Mouse (Mus musculus): ENCODE results near the gene Il9.

The Il9 gene

GRCm38 (mm10) chr13:56482146-56482545, at the start of gene Il9:
TSS of gene Il9 (minus strand) at chr13:56482246.
- POLR2A ChIA-PET, result no interaction called here
- CTCF ChIA-PET, result no interaction called here

GRCm38 (mm10) chr13:56529685-56530084, 47.6 kb upstream of the Il9 start:
- ChIA-PET POLR2A (no interaction called here), CTCF (interaction anchor here in 1 of 4 experiments (0.7 kb wide), 1 partner anchor 241 kb away, joined by 5 read pairs; no protein-coding TSS in a partner anchor)

GRCm38 (mm10) chr13:56529031-56529430, 47.0 kb upstream of the Il9 start:
- POLR2A ChIA-PET, result no interaction called here
- CTCF ChIA-PET, result no interaction called here

- POLR2A ChIA-PET, result no interaction called here
- CTCF ChIA-PET, result no interaction called here
Observed at GRCm38 (mm10) chr13:56528281-56528680, 46.2 kb upstream of the Il9 start.

- POLR2A ChIA-PET, result no interaction called here
- CTCF ChIA-PET, result interaction anchor here in 1 of 4 experiments (0.8 kb wide), 1 partner anchor 28 kb away, joined by 3 read pairs; no protein-coding TSS in a partner anchor
Observed at GRCm38 (mm10) chr13:56527846-56528245, 45.8 kb upstream of the Il9 start.

GRCm38 (mm10) chr13:56526871-56527270, 44.8 kb upstream of the Il9 start:
- POLR2A ChIA-PET, result no interaction called here
- CTCF ChIA-PET, result interaction anchor here in 2 of 4 experiments (0.5 to 0.8 kb wide), 2 partner anchors 28 to 29 kb away, joined by 3 read pairs; no protein-coding TSS in a partner anchor

- CTCF ChIA-PET, result interaction anchor here (0.6 to 1.4 kb wide), 8 partner anchors 14 to 325 kb away, joined by 3 to 8 read pairs (median 3); no protein-coding TSS in a partner anchor
- POLR2A ChIA-PET, result interaction anchor here in 2 of 4 experiments (0.6 to 1.9 kb wide), 13 partner anchors 8 to 378 kb away, joined by 3 to 7 read pairs (median 4); partner anchors contain the start of genes Smad5 (in 1 of the 2) and Tgfbi (in 1 of the 2)
Observed at GRCm38 (mm10) chr13:56522821-56523167, 40.7 kb upstream of the Il9 start.

GRCm38 (mm10) chr13:56522081-56522820, 40.2 kb upstream of the Il9 start, which contains the start of gene Fbxl21:
TSS of gene Fbxl21 (plus strand) at chr13:56522472.
- ChIA-PET CTCF (interaction anchor here (0.6 to 1.4 kb wide), 15 partner anchors 13 to 464 kb away, joined by 3 to 12 read pairs (median 3); no protein-coding TSS in a partner anchor), POLR2A (interaction anchor here in 2 of 4 experiments (0.6 to 1.9 kb wide), 28 partner anchors 9 to 490 kb away, joined by 3 to 7 read pairs (median 3); partner anchors contain the start of genes Smad5 (in 2 of the 2), Slc25a48 (in 1 of the 2) and Tgfbi (in 1 of the 2))

GRCm38 (mm10) chr13:56516816-56517215, 34.8 kb upstream of the Il9 start:
- ChIA-PET POLR2A (no interaction called here), CTCF (interaction anchor here in 1 of 4 experiments (0.6 kb wide), 1 partner anchor 146 kb away, joined by 3 read pairs; no protein-coding TSS in a partner anchor)

GRCm38 (mm10) chr13:56516311-56516710, 34.3 kb upstream of the Il9 start:
- POLR2A ChIA-PET, result interaction anchor here in 1 of 4 experiments (0.6 kb wide), 3 partner anchors 32 to 119 kb away, joined by 3 read pairs; no protein-coding TSS in a partner anchor
- CTCF ChIA-PET, result interaction anchor here in 2 of 4 experiments (0.5 to 0.6 kb wide), 2 partner anchors 11 to 146 kb away, joined by 3 read pairs; no protein-coding TSS in a partner anchor

- ChIA-PET POLR2A (no interaction called here), CTCF (no interaction called here)
Observed at GRCm38 (mm10) chr13:56513595-56513994, 31.5 kb upstream of the Il9 start.

- CTCF ChIA-PET, result no interaction called here
- POLR2A ChIA-PET, result interaction anchor here in 1 of 4 experiments (1.1 kb wide), 1 partner anchor 12 kb away, joined by 3 read pairs; no protein-coding TSS in a partner anchor
Observed at GRCm38 (mm10) chr13:56509796-56510195, 27.8 kb upstream of the Il9 start.

GRCm38 (mm10) chr13:56506871-56507496, 24.9 kb upstream of the Il9 start:
- ChIA-PET CTCF (no interaction called here), POLR2A (interaction anchor here in 1 of 4 experiments (1.2 kb wide), 1 partner anchor 12 kb away, joined by 3 read pairs; no protein-coding TSS in a partner anchor)

- ChIA-PET CTCF (interaction anchor here in 3 of 4 experiments (0.6 to 0.9 kb wide), 3 partner anchors 12 to 140 kb away, joined by 3 to 5 read pairs (median 3); no protein-coding TSS in a partner anchor), POLR2A (no interaction called here)
Observed at GRCm38 (mm10) chr13:56501866-56502420, 19.9 kb upstream of the Il9 start.

GRCm38 (mm10) chr13:56500636-56501035, 18.6 kb upstream of the Il9 start:
- ChIA-PET CTCF (interaction anchor here in 2 of 4 experiments (0.8 to 1.4 kb wide), 4 partner anchors 22 to 221 kb away, joined by 3 to 6 read pairs (median 4); partner anchors contain the start of gene Fbxl21 (in 1 of the 2)), POLR2A (interaction anchor here in 1 of 4 experiments (0.9 to 1.0 kb wide), 2 partner anchors 20 to 82 kb away, joined by 3 read pairs; no protein-coding TSS in a partner anchor)

- POLR2A ChIA-PET, result interaction anchor here in 1 of 4 experiments (0.9 to 1.0 kb wide), 2 partner anchors 21 to 82 kb away, joined by 3 read pairs; no protein-coding TSS in a partner anchor
Observed at GRCm38 (mm10) chr13:56500132-56500531, 18.1 kb upstream of the Il9 start.

GRCm38 (mm10) chr13:56494440-56494839, 12.4 kb upstream of the Il9 start:
- CTCF ChIA-PET, result no interaction called here

More at GRCm38 (mm10) chr13:56500132-56500531, 18.1 kb upstream of the Il9 start:
- CTCF ChIA-PET, result interaction anchor here in 2 of 4 experiments (0.6 to 1.4 kb wide), 6 partner anchors 12 to 295 kb away, joined by 3 to 6 read pairs (median 3); partner anchors contain the start of gene Fbxl21 (in 1 of the 2)

GRCm38 (mm10) chr13:56488012-56488411, 6.0 kb upstream of the Il9 start:
- ChIA-PET POLR2A (no interaction called here), CTCF (interaction anchor here in 1 of 4 experiments (1.1 kb wide), 1 partner anchor 12 kb away, joined by 3 read pairs; no protein-coding TSS in a partner anchor)

More at GRCm38 (mm10) chr13:56494440-56494839, 12.4 kb upstream of the Il9 start:
- POLR2A ChIA-PET, result interaction anchor here in 1 of 4 experiments (1.3 kb wide), 1 partner anchor 13 kb away, joined by 3 read pairs; no protein-coding TSS in a partner anchor

GRCm38 (mm10) chr13:56478027-56478426, 4.0 kb downstream of the Il9 start:
- ChIA-PET CTCF (interaction anchor here in 1 of 4 experiments (1.3 kb wide), 1 partner anchor 180 kb away, joined by 4 read pairs; no protein-coding TSS in a partner anchor), POLR2A (no interaction called here)
